Mouse (Mus musculus) limb, embryonic 13.5 days (tissue): Measurements from ENCODE around the gene Syn3. TPM values are rescaled to one million over a fixed set of nuclear protein-coding genes. Genes with fewer than 3 reads are reported as not detected.

Experiments used
- ATAC-seq: fragments of 200-750 bp; cut with Nextera tagmentation; 2 replicates; pipeline ENCODE4 v1.8.0; 2017; ENCODE audit warnings: low read depth, moderate number of reproducible peaks, moderate TSS enrichment; ENCODE audit not compliant: low FRiP score
- H3K27ac ChIP-seq: fragments of 300-500 bp; sonication (generic); 2 replicates; pipeline ENCODE4 v1.5.1; 2015; ENCODE audit warnings: inconsistent platforms, mild to moderate bottlenecking, moderate library complexity
- H3K27me3 ChIP-seq: fragments of 300-500 bp; sonication (generic); 2 replicates; pipeline ENCODE4 v1.6.1; 2015; ENCODE audit warnings: mild to moderate bottlenecking, inconsistent platforms
- H3K36me3 ChIP-seq: fragments of 300-500 bp; sonication (generic); 2 replicates; pipeline ENCODE4 v1.6.1; 2015; ENCODE audit warnings: inconsistent platforms, mild to moderate bottlenecking, moderate library complexity
- H3K4me1 ChIP-seq: fragments of 300-500 bp; sonication (generic); 2 replicates; pipeline ENCODE4 v1.6.1; 2015; ENCODE audit warnings: inconsistent platforms
- H3K4me2 ChIP-seq: fragments of 300-500 bp; sonication (generic); replicated peaks from 2 replicates; pipeline ENCODE4 v1.6.1; 2015; ENCODE audit warnings: inconsistent platforms, mild to moderate bottlenecking, moderate library complexity
- H3K4me3 ChIP-seq: fragments of 300-500 bp; sonication (generic); 2 replicates; pipeline ENCODE4 v1.5.1; 2015; ENCODE audit warnings: moderate library complexity, mild to moderate bottlenecking, inconsistent platforms
- H3K9ac ChIP-seq: fragments of 300-500 bp; sonication (generic); 2 replicates; pipeline ENCODE4 v1.6.1; 2015; ENCODE audit warnings: mild to moderate bottlenecking, inconsistent platforms
- H3K9me3 ChIP-seq: fragments of 300-500 bp; sonication (generic); 2 replicates; pipeline ENCODE4 v1.6.1; 2016; ENCODE audit warnings: inconsistent platforms
- WGBS: fragments of 180-500 bp; shearing (Covaris S2); methylation state at CpG from one replicate; pipeline ENCODE4 v1.1.7; 2015; 5-methylcytosine and 5-hydroxymethylcytosine counted together
- polyA plus RNA-seq: library from polyadenylated mRNA; unstranded; fragments of >200 nt; fragmentation: Nextera tagmentation; extraction: Ambion mirVana; gene quantifications from 2 replicates; pipeline ENCODE4 v1.2.1, GENCODE M21; 2015

Syn3 gene
- polyA plus RNA-seq, 1 experiment from 2014 or later = 3.1 TPM

GRCm38 (mm10) chr10:86485971-86486370 is 12.7 kb downstream of the Syn3 start:
- no peak for ATAC-seq

DNA sequence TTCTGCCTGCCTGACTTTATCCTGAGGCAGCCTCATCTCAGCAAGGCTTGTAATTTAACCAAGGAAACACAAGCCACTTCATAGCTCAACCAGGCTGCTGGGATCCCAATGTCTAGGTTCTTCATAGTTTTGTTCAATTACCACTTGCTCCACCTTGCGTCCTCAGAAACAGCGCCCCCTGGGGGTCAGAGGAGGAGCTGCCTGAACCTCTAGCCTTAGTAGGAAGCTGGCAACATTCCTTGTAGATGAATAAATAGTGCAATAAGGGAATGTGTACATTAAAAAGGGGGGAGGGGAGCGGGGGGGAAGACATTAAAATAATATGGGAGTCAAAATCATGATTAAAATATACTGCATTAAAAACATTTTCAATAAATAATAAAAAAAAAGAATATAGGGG is 14.7 kb downstream of the Syn3 start:
- 26% methylated on average over 3 of the region's 3 CpGs for WGBS

More at GRCm38 (mm10) chr10:86485971-86486370, 12.7 kb downstream of the Syn3 start:
- H3K36me3 ChIP-seq = no peaks in the 10 kb centered on the region
- no peak overlapping the region for H3K4me3 ChIP-seq
- 84% methylated on average over 4 of the region's 4 CpGs for WGBS
- no peak overlapping the region for H3K27ac ChIP-seq
- H3K9me3 ChIP-seq = no peaks in the 10 kb centered on the region
- H3K4me2 ChIP-seq = no peak overlapping the region
- H3K4me1 ChIP-seq = no peaks in the 10 kb centered on the region; the same call in 1 of the 2 replicates
- no peak overlapping the region for H3K9ac ChIP-seq
- H3K27me3 ChIP-seq = no peaks in the 10 kb centered on the region

DNA sequence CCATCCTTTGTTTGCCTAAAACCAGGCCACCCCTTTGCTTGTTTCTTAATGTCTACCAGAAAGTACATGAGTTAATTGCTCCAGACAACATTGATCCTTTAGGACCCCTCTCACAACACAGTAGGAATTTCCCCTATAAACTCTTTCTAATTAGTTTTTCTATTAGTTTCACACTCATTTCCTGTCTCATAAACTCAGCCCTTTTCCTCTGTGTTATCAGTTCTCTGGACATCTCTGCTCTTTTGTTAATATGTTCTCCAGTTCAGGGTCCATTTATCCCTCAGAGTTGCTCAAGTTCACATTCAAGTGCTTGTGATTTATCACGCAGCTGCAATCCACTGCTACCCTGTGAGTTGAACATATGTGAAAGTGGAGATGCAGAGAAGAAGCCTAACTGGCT is 16.2 kb downstream of the Syn3 start:
- no peak for ATAC-seq
- peaks cover 14% of the 10 kb centered on the region for H3K4me1 ChIP-seq
- no peaks in the 10 kb centered on the region for H3K27me3 ChIP-seq
- no peaks in the 10 kb centered on the region for H3K36me3 ChIP-seq
- no peaks in the 10 kb centered on the region for H3K9me3 ChIP-seq
- H3K4me3 ChIP-seq = no peak overlapping the region
- no peak overlapping the region for H3K4me2 ChIP-seq
- 0 out of 2 replicates have a peak overlapping the region, but pooled peaks have one; percentile 7 for H3K27ac ChIP-seq
- 15% methylated on average over 1 of the region's 1 CpGs for WGBS
- H3K9ac ChIP-seq = no peak overlapping the region

More for the DNA sequence above, 14.7 kb downstream of the Syn3 start:
- Histone ChIP-seq H3K4me1 (peaks cover 14% of the 10 kb centered on the region), H3K27me3 (no peaks in the 10 kb centered on the region), H3K4me2 (no peak overlapping the region), H3K9ac (no peak overlapping the region), H3K9me3 (no peaks in the 10 kb centered on the region), H3K4me3 (no peak overlapping the region), H3K27ac (no peak overlapping the region), H3K36me3 (no peaks in the 10 kb centered on the region)
- ATAC-seq = no peak

GRCm38 (mm10) chr10:86480711-86481110 is 18.0 kb downstream of the Syn3 start:
- no peaks in the 10 kb centered on the region for H3K36me3 ChIP-seq
- ATAC-seq = no peak
- H3K9ac ChIP-seq = no peak overlapping the region
- H3K4me1 ChIP-seq = peaks cover 14% of the 10 kb centered on the region
- no peak overlapping the region for H3K4me2 ChIP-seq
- no peaks in the 10 kb centered on the region for H3K9me3 ChIP-seq
- no peak overlapping the region for H3K4me3 ChIP-seq
- WGBS = 67% methylated on average over 6 of the region's 6 CpGs
- no peaks in the 10 kb centered on the region for H3K27me3 ChIP-seq
- H3K27ac ChIP-seq = no peak overlapping the region

DNA sequence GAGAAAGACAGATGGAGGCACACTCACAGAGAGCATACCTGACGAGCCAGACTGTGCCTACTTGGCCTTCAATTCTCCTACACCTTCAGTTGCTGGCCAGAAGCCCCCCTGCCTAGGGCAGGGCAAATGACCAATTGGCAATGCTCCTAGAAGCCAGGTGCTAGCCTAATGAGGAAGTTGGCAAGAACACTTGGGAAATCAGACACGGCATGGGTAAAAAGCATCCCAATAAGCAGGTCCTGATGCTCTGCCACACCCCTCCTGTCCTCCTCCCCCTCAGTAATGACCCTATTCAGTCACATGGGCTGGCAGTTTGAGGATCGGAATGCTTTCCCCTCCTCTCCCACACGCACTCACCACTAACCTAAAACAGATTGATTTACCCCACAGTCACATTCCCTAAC is 19.0 kb downstream of the Syn3 start:
- Histone ChIP-seq H3K9me3 (no peaks in the 10 kb centered on the region), H3K4me2 (no peak overlapping the region), H3K4me3 (no peak overlapping the region), H3K4me1 (peaks cover 17% of the 10 kb centered on the region), H3K36me3 (no peaks in the 10 kb centered on the region), H3K9ac (no peak overlapping the region), H3K27me3 (no peaks in the 10 kb centered on the region), H3K27ac (no peak overlapping the region)
- peak; percentile 66; the same call in 1 of the 2 replicates for ATAC-seq
- 11% methylated on average over 4 of the region's 4 CpGs for WGBS

GRCm38 (mm10) chr10:86476720-86477119 is 22.0 kb downstream of the Syn3 start:
- ATAC-seq = no peak
- Histone ChIP-seq H3K27ac (no peak overlapping the region), H3K4me3 (no peak overlapping the region), H3K9ac (no peak overlapping the region), H3K36me3 (no peaks in the 10 kb centered on the region), H3K4me2 (no peak overlapping the region), H3K27me3 (no peaks in the 10 kb centered on the region), H3K9me3 (no peaks in the 10 kb centered on the region), H3K4me1 (peaks cover 22% of the 10 kb centered on the region)
- WGBS = 82% methylated on average over 7 of the region's 7 CpGs

GRCm38 (mm10) chr10:86475270-86475669 is 23.4 kb downstream of the Syn3 start:
- Histone ChIP-seq H3K36me3 (no peaks in the 10 kb centered on the region), H3K9me3 (no peaks in the 10 kb centered on the region), H3K27me3 (no peaks in the 10 kb centered on the region), H3K9ac (no peak overlapping the region), H3K4me3 (no peak overlapping the region), H3K4me1 (peaks cover 16% of the 10 kb centered on the region), H3K27ac (no peak overlapping the region), H3K4me2 (no peak overlapping the region)
- WGBS = 92% methylated on average over 5 of the region's 5 CpGs
- ATAC-seq = no peak

- H3K4me3 ChIP-seq = no peak overlapping the region
- no peaks in the 10 kb centered on the region for H3K9me3 ChIP-seq
- no peak overlapping the region for H3K4me2 ChIP-seq
- 54% methylated on average over 8 of the region's 8 CpGs for WGBS
- ATAC-seq = no peak
- no peaks in the 10 kb centered on the region for H3K36me3 ChIP-seq
- H3K27me3 ChIP-seq = no peaks in the 10 kb centered on the region
- H3K9ac ChIP-seq = no peak overlapping the region
- H3K4me1 ChIP-seq = peaks cover 8% of the 10 kb centered on the region; the same call in 1 of the 2 replicates
- no peak overlapping the region for H3K27ac ChIP-seq
Measured at GRCm38 (mm10) chr10:86474176-86475154, 24.2 kb downstream of the Syn3 start.

DNA sequence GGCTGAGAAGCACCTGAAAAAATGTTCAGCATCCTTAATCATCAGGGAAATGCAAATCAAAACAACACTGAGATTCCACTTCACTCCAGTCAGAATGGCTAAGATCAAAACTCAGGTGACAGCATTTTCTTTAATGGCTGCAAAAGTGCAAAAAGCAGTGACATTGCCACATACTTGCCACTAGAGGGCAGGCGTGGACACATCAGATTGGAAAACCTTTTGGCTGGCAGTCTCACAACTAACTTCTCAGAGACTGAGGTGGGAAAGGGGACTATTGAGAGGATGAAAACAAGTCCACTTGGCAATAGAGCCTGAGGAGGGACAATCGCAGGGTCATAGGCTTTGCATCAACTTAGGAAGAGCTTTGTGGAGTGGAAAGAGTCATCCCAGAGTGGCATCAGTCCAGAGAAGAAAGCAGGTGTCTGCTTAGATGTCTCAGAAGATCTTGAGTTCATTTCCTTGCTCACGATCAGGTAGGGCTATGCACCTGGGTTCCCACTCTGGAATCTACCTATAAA is 25.0 kb downstream of the Syn3 start:
- Histone ChIP-seq H3K9ac (no peak overlapping the region), H3K4me3 (no peak overlapping the region), H3K27me3 (no peaks in the 10 kb centered on the region), H3K4me1 (peaks cover 8% of the 10 kb centered on the region; the same call in 1 of the 2 replicates), H3K27ac (no peak overlapping the region), H3K4me2 (no peak overlapping the region), H3K36me3 (no peaks in the 10 kb centered on the region), H3K9me3 (no peaks in the 10 kb centered on the region)
- WGBS = 45% methylated on average over 3 of the region's 3 CpGs
- no peak for ATAC-seq

DNA sequence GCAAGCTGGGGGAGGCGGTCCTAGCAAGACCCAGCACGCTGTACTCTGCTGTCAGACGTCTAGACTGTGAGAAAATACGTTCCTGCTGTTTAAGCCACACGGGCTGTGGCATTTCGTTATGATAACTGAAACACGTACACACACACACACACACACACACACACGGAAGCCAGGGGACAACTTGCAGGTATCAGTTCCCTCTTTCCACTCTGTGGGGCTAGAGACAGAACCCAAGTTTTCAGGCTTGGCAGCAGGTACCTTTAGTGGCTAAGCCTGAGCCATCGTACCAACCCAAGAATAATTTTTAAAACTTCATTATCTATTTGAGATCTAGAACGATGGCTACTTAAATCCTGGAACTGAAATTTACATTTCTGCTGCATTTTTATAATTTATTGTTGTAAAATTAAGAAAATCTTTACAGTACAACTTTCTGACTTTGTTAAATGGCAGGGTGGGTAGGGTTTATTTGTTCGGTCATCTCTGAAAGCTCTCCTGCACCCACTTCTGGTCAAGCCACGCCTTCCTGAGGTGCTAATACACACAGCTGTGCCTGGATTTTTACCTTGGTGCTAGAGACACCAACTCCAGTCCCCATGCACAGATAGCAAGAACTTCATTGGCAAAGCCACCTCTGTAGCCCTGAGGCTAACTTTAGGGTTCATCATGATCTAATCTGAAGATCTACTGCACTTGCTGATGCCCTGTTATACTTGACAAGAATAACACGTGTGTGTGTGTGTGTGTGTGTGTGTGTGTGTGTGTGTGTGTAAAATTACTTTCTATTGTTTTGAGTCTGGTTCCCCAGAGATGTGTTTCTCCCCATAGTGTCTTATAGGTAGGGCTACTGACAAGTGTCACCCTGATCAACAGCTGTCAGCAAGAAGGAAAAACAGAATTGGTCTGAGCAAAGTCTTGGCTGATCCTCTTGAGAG is 29.8 kb downstream of the Syn3 start:
- Histone ChIP-seq H3K36me3 (no peaks in the 10 kb centered on the region), H3K4me1 (no peaks in the 10 kb centered on the region), H3K27ac (no peak overlapping the region), H3K9ac (no peak overlapping the region), H3K4me3 (no peak overlapping the region), H3K9me3 (no peaks in the 10 kb centered on the region), H3K27me3 (no peaks in the 10 kb centered on the region), H3K4me2 (no peak overlapping the region)
- 73% methylated on average over 13 of the region's 13 CpGs for WGBS
- no peak for ATAC-seq

- no peak overlapping the region for H3K4me2 ChIP-seq
- H3K9me3 ChIP-seq = no peaks in the 10 kb centered on the region
- no peaks in the 10 kb centered on the region for H3K36me3 ChIP-seq
- peaks cover 4% of the 10 kb centered on the region for H3K4me1 ChIP-seq
- WGBS = 21% methylated on average over 5 of the region's 5 CpGs
- H3K9ac ChIP-seq = no peak overlapping the region
- no peak overlapping the region for H3K27ac ChIP-seq
- ATAC-seq = peak; percentile 86
- no peak overlapping the region for H3K4me3 ChIP-seq
- H3K27me3 ChIP-seq = no peaks in the 10 kb centered on the region
Measured at GRCm38 (mm10) chr10:86463538-86464199, 35.0 kb downstream of the Syn3 start.
